Mouse (Mus musculus) intestine, postnatal 0 days (tissue): Measurements from ENCODE around the gene Gm49368. TPM values are rescaled to one million over a fixed set of nuclear protein-coding genes. Genes with fewer than 3 reads are reported as not detected.
A peak's percentile ranks its signal among the peaks of the same experiment; 100 is the strongest.
"Not testable (repeated sequence)": the region's sequence is repeated elsewhere in the genome, so short reads cannot be mapped to it uniquely, and the experiment has no call there.

Experiments used
- ATAC-seq: fragments of 200-750 bp; cut with Nextera tagmentation; 2 replicates; pipeline ENCODE4 v1.8.0; 2017; ENCODE audit warnings: mild to moderate bottlenecking, moderate TSS enrichment, moderate library complexity
- H3K27ac ChIP-seq: fragments of 300-500 bp; sonication (generic); 2 replicates; pipeline ENCODE4 v1.5.1; 2014; ENCODE audit warnings: mild to moderate bottlenecking, low read depth, low read length, moderate library complexity
- H3K27me3 ChIP-seq: fragments of 300-500 bp; sonication (generic); replicated peaks from 2 replicates; pipeline ENCODE4 v1.6.1; 2014; ENCODE audit warnings: low read length, mixed read lengths; ENCODE audit not compliant: control insufficient read depth, insufficient read depth
- H3K36me3 ChIP-seq: fragments of 300-500 bp; sonication (generic); 2 replicates; pipeline ENCODE4 v1.6.1; 2014; ENCODE audit warnings: mild to moderate bottlenecking, moderate library complexity; ENCODE audit not compliant: control insufficient read depth, insufficient read depth
- H3K4me1 ChIP-seq: fragments of 300-500 bp; sonication (generic); replicated peaks from 2 replicates; pipeline ENCODE4 v1.6.1; 2014; ENCODE audit warnings: antibody characterized with exemption, low read length, mixed read lengths; ENCODE audit not compliant: control insufficient read depth, insufficient read depth
- H3K4me2 ChIP-seq: fragments of 300-500 bp; sonication (generic); replicated peaks from 2 replicates; pipeline ENCODE4 v1.6.1; 2014; ENCODE audit warnings: low read depth, mild to moderate bottlenecking, moderate library complexity
- H3K4me3 ChIP-seq: fragments of 300-500 bp; sonication (generic); 2 replicates; pipeline ENCODE4 v1.5.1; 2014; ENCODE audit warnings: low read depth, low read length
- H3K9ac ChIP-seq: fragments of 300-500 bp; sonication (generic); 2 replicates; pipeline ENCODE4 v1.6.1; 2014; ENCODE audit warnings: mild to moderate bottlenecking, low read depth, low read length
- H3K9me3 ChIP-seq: fragments of 300-500 bp; sonication (generic); 2 replicates; pipeline ENCODE4 v1.6.1; 2016; ENCODE audit warnings: mixed run types; ENCODE audit not compliant: control insufficient read depth
- CTCF ChIP-seq: sonication (generic); IDR thresholded peaks from 2 replicates; pipeline ENCODE4 v1.5.1; 2016; ENCODE audit warnings: low read depth, mild to moderate bottlenecking, control low read depth, antibody characterized with exemption, moderate library complexity
- WGBS: fragments of 180-500 bp; shearing (Covaris S2); extraction: QIAGEN DNeasy Blood & Tissue Kit; methylation state at CpG from one replicate; pipeline ENCODE4 v1.1.7; 2014; 5-methylcytosine and 5-hydroxymethylcytosine counted together
- polyA plus RNA-seq: library from polyadenylated mRNA; unstranded; fragments of >200 nt; fragmentation: Nextera tagmentation; extraction: Ambion mirVana; gene quantifications from 2 replicates; pipeline ENCODE4 v1.2.1, GENCODE M21; 2015

Gene Gm49368
- polyA plus RNA-seq, 1 experiment from 2014 or later: not detected

DNA sequence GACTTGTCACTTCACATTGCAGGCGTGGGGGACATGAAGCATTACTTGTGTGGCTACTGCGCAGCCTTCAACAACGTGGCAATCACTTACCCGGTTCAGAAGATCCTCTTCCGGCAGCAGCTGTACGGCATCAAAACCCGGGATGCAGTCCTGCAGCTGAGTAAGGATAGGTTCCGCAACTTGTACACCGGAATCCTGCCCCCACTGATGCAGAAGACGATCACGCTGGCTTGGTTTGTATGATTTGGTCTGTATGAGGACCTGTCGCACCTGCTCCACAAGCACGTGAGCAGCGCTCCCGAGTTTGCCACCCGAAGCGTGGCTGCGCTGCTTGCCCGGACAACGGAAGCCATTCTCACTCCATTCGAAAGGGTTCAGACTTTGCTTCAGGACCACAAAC, 91.6 kb downstream of the Gm49368 start, which contains the start of gene Itgad:
TSS of gene Itgad (plus strand) at position 301 of the 400 bp plus-strand sequence.
- no peaks in the 10 kb centered on the region for H3K27me3 ChIP-seq
- WGBS: 94% methylated on average over 21 of the region's 21 CpGs

GRCm38 (mm10) chr7:128154924-128155323, 92.4 kb downstream of the Gm49368 start:
- no peak overlapping the region for H3K27ac ChIP-seq
- no peak overlapping the region; the same call in 1 of the 2 replicates for H3K4me2 ChIP-seq
- H3K4me1 ChIP-seq: no peaks in the 10 kb centered on the region
- no peaks in the 10 kb centered on the region for H3K9me3 ChIP-seq
- H3K9ac ChIP-seq: no peak overlapping the region
- H3K4me3 ChIP-seq: no peak overlapping the region
- H3K27me3 ChIP-seq: no peaks in the 10 kb centered on the region
- 34% methylated on average over 10 of the region's 10 CpGs for WGBS
- no peaks in the 10 kb centered on the region for H3K36me3 ChIP-seq
- no peak for TF ChIP-seq CTCF
- 0 out of 2 replicates have a peak, but pooled peaks have one; percentile 22 for ATAC-seq

More for the DNA sequence above, 91.6 kb downstream of the Gm49368 start, which contains the start of gene Itgad:
- Histone ChIP-seq H3K9me3 (no peaks in the 10 kb centered on the region), H3K4me2 (no peak within 1 kb of the TSS; the same call in 1 of the 2 replicates), H3K4me1 (no peaks in the 10 kb centered on the region), H3K9ac (no peak within 1 kb of the TSS), H3K36me3 (no peaks in the 10 kb centered on the region), H3K4me3 (no peak within 1 kb of the TSS), H3K27ac (no peak within 1 kb of the TSS)
- no peak for ATAC-seq
- TF ChIP-seq CTCF: no peak

- ATAC-seq: not testable (repeated sequence)
Observed at GRCm38 (mm10) chr7:128158688-128159354, 96.3 kb downstream of the Gm49368 start.

GRCm38 (mm10) chr7:128164001-128164400, 101.5 kb downstream of the Gm49368 start:
- Histone ChIP-seq H3K27ac (no peak overlapping the region), H3K9me3 (no peaks in the 10 kb centered on the region), H3K4me2 (no peak overlapping the region), H3K36me3 (no peaks in the 10 kb centered on the region), H3K9ac (no peak overlapping the region), H3K4me3 (no peak overlapping the region), H3K27me3 (no peaks in the 10 kb centered on the region), H3K4me1 (no peaks in the 10 kb centered on the region)
- no peak for ATAC-seq
- 93% methylated on average over 4 of the region's 4 CpGs for WGBS
- no peak for TF ChIP-seq CTCF

More at GRCm38 (mm10) chr7:128158688-128159354, 96.3 kb downstream of the Gm49368 start:
- not testable (repeated sequence) for H3K27me3 ChIP-seq, H3K9ac ChIP-seq, H3K36me3 ChIP-seq, H3K27ac ChIP-seq, H3K4me2 ChIP-seq, H3K4me3 ChIP-seq, H3K4me1 ChIP-seq, H3K9me3 ChIP-seq
- WGBS: 53% methylated on average over 8 of the region's 8 CpGs

GRCm38 (mm10) chr7:128166391-128166790, 103.9 kb downstream of the Gm49368 start:
- no peak for TF ChIP-seq CTCF
- no peaks in the 10 kb centered on the region for H3K9me3 ChIP-seq
- no peak overlapping the region for H3K9ac ChIP-seq
- no peak overlapping the region for H3K27ac ChIP-seq
- no peaks in the 10 kb centered on the region for H3K36me3 ChIP-seq
- H3K4me2 ChIP-seq: no peak overlapping the region
- no peak for ATAC-seq
- H3K4me3 ChIP-seq: no peak overlapping the region
- H3K4me1 ChIP-seq: no peaks in the 10 kb centered on the region
- H3K27me3 ChIP-seq: no peaks in the 10 kb centered on the region
- 64% methylated on average over 7 of the region's 7 CpGs for WGBS

DNA sequence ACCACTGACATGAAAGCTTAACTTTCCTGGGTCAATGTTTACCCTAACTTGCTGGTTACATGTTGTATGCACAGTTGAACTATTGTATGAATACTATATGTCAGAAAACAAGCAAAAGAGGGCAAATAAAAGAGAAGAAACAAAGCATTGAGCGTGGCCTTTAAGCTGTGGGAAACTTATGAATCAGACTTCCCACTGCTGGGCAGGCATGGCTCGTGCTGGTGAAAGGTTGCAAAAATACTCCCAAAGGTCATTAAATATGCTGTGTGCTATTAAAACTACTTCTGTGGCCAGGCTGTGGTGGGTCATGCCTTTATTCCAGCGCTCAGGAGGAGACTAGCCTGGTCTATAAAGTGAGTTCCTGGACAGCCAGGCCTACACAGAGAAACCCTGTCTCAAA, 107.5 kb downstream of the Gm49368 start:
- no peaks in the 10 kb centered on the region for H3K27me3 ChIP-seq
- H3K4me2 ChIP-seq: no peak overlapping the region
- 82% methylated on average over 3 of the region's 3 CpGs for WGBS
- H3K4me3 ChIP-seq: no peak overlapping the region
- no peak for TF ChIP-seq CTCF
- no peak overlapping the region for H3K27ac ChIP-seq
- no peak overlapping the region for H3K9ac ChIP-seq
- no peaks in the 10 kb centered on the region for H3K4me1 ChIP-seq
- no peak for ATAC-seq
- no peaks in the 10 kb centered on the region for H3K36me3 ChIP-seq
- H3K9me3 ChIP-seq: no peaks in the 10 kb centered on the region

Other genes with a start within 250 kb of the Gm49368 start
- 38.9 and 46.6 TPM in 2 replicates for gene Stx4a, start 238.4 kb upstream of the Gm49368 start, polyA plus RNA-seq
- 0.74 and 1.1 TPM in 2 replicates for gene Stx1b, start 238.1 kb upstream of the Gm49368 start, polyA plus RNA-seq
- gene Zfp646, start 186.5 kb upstream of the Gm49368 start, polyA plus RNA-seq: 4.5 and 5.4 TPM in 2 replicates
- gene Zfp668, start 185.9 kb upstream of the Gm49368 start, polyA plus RNA-seq: 5.4 and 6.1 TPM in 2 replicates
- gene Prss53, start 171.7 kb upstream of the Gm49368 start, polyA plus RNA-seq: 2.4 and 2.9 TPM in 2 replicates
- not detected in 2 replicates for gene Gm21974, start 167.2 kb upstream of the Gm49368 start, polyA plus RNA-seq
- 194 and 219 TPM in 2 replicates for gene Vkorc1, start 167.1 kb upstream of the Gm49368 start, polyA plus RNA-seq
- gene Bckdk, start 158.6 kb upstream of the Gm49368 start, polyA plus RNA-seq: 94.0 and 94.2 TPM in 2 replicates
- gene Kat8, start 150.2 kb upstream of the Gm49368 start, polyA plus RNA-seq: 17.4 and 18.0 TPM in 2 replicates
- 63.0 and 64.4 TPM in 2 replicates for gene Prss8, start 132.6 kb upstream of the Gm49368 start, polyA plus RNA-seq
- gene Prss36, start 116.0 kb upstream of the Gm49368 start, polyA plus RNA-seq: 6.3 and 6.6 TPM in 2 replicates
- 120 and 132 TPM in 2 replicates for gene Fus, start 95.2 kb upstream of the Gm49368 start, polyA plus RNA-seq
- 537 and 545 TPM in 2 replicates for gene Pycard, start 68.8 kb upstream of the Gm49368 start, polyA plus RNA-seq
- 0.29 and 0.47 TPM in 2 replicates for gene Trim72, start 58.7 kb upstream of the Gm49368 start, polyA plus RNA-seq
- gene Itgam, start within 50 bp of the Gm49368 start, polyA plus RNA-seq: 0.70 and 0.88 TPM in 2 replicates
- gene Itgax, start 66.9 kb downstream of the Gm49368 start, polyA plus RNA-seq: 1.6 TPM in 2 replicates
- gene Itgad, start 91.7 kb downstream of the Gm49368 start, polyA plus RNA-seq: not detected in 2 replicates
- gene Cox6a2, start 143.7 kb downstream of the Gm49368 start, polyA plus RNA-seq: 0.24 and 0.90 TPM in 2 replicates
- 12.1 and 14.0 TPM in 2 replicates for gene Armc5, start 174.7 kb downstream of the Gm49368 start, polyA plus RNA-seq
- 3.6 and 4.2 TPM in 2 replicates for gene 9130023H24Rik, start 175.3 kb downstream of the Gm49368 start, polyA plus RNA-seq
- gene Tgfb1i1, start 184.1 kb downstream of the Gm49368 start, polyA plus RNA-seq: 111 and 113 TPM in 2 replicates
- not detected in 2 replicates for gene Slc5a2, start 203.0 kb downstream of the Gm49368 start, polyA plus RNA-seq
- 32.6 and 34.7 TPM in 2 replicates for gene BC017158, start 235.5 kb downstream of the Gm49368 start, polyA plus RNA-seq